Mouse (Mus musculus): ENCODE measurements around the gene Lrrc75a. TPM values are rescaled to one million over a fixed set of nuclear protein-coding genes. Genes with fewer than 3 reads are reported as not detected.
"Not testable (repeated sequence)": the region's sequence is repeated elsewhere in the genome, so short reads cannot be mapped to it uniquely, and the experiment has no call there.

The Lrrc75a gene
- polyA plus RNA-seq, 1 experiment = 2.5 TPM

DNA sequence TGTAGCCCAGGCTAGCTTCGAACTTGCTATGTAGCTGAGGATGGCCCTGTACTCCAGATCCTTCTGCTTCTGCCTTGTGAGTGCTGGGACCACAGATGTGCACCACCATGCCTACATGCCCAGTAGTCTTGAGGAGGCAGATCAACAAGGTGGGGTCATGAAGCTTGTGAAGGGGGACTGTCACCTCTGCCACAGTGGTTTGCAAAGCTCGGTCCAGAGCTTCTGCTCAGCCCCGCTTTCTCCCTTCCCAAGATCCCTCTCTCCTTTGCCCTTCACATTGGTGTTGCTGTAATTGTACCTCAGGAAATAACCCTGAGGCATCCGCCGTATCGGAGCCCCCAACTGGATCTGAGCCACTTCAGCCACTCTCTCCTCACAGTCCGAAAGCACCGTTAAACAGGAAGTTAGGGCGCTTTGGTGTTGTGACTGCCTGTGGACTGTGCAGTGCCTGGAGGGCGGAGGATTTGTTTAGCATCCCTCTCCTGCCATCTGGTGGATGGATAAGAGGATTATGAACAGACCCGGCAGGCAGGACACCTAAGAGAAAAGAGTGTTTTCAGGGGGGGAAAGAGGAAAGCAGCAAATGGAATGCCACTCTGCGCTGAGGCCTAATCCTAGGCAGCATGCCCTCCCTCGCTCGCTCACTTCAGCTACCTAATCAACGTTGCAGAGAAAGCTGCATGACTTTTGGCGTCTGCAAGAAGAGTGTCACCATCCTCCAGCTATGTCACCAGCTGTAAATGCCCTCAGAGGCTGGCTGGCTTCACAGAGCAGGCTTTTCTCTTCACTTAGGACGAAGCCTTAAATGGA, 27.4 kb upstream of the Lrrc75a start:
- H3K27ac ChIP-seq (ENCODE audit: control insufficient read depth, insufficient read depth, low read depth, low read length, poor library complexity) = no peak overlapping the region
- 15% methylated on average over 17 of the region's 17 CpGs for WGBS
- TF ChIP-seq POLR2A (IDR thresholded peaks at IDR 0.05; ENCODE audit: borderline replicate concordance, control insufficient read depth, low read depth, low read length) = no peak
- TF ChIP-seq CTCF (IDR thresholded peaks at IDR 0.05; ENCODE audit: control insufficient read depth, insufficient read depth, low read length) = peak; percentile 79
- peak overlapping the region; percentile 9 for H3K4me3 ChIP-seq (replicated peaks; ENCODE audit: control insufficient read depth, low read depth, low read length)
- H3K4me1 ChIP-seq (ENCODE audit: control insufficient read depth, insufficient read depth, low read length) = peaks cover 1% of the 10 kb centered on the region; the same call in 1 of the 2 replicates

DNA sequence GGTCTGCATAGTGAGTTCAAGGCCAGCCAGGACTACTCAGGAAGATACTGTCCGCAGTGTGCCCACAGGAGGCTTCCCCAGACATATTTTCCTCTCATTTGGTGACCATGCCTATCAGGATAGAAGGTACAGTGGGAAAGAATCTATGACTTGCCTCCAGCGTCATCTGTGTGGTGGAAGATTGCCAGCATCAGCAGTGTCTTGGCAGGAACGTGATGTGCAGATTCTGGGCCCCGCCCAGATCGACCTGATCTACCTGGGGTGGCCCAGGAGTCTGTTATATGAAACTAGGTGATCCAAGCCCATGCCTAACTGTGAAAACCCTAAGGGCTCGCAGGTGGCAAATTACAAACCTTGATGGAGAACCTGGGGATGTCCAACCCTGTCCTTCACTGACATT, 21.7 kb upstream of the Lrrc75a start:
- H3K27ac ChIP-seq (ENCODE audit: control insufficient read depth, insufficient read depth, low read depth, low read length, poor library complexity) = no peak overlapping the region
- 74% methylated on average over 6 of the region's 6 CpGs for WGBS
- no peak overlapping the region for H3K4me3 ChIP-seq (replicated peaks; ENCODE audit: control insufficient read depth, low read depth, low read length)
- H3K4me1 ChIP-seq (ENCODE audit: control insufficient read depth, insufficient read depth, low read length) = no peaks in the 10 kb centered on the region
- TF ChIP-seq CTCF (IDR thresholded peaks at IDR 0.05; ENCODE audit: control insufficient read depth, insufficient read depth, low read length) (no peak), POLR2A (IDR thresholded peaks at IDR 0.05; ENCODE audit: borderline replicate concordance, control insufficient read depth, low read depth, low read length) (no peak)

DNA sequence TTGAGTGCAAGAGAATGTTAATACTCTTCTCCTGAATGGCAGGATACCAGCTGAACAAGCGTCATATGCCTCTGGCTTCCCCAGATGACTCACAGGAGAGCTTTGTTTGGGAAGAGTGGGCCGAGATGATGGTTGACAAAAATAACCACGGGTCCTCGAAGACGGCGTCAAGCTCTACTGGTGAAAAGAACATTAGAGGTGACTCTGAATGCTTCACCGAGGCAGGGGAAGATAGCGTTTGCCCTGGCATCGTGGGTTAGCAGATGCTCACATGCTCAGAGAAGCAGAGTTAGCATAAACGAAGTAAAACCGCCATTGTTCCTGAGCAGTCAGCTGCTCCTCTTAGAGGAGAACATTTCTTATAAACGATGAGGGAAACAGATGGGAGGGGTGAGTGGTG, 21.1 kb upstream of the Lrrc75a start:
- WGBS = 61% methylated on average over 12 of the region's 12 CpGs
- TF ChIP-seq POLR2A (IDR thresholded peaks at IDR 0.05; ENCODE audit: borderline replicate concordance, control insufficient read depth, low read depth, low read length) (no peak), CTCF (IDR thresholded peaks at IDR 0.05; ENCODE audit: control insufficient read depth, insufficient read depth, low read length) (no peak)
- no peak overlapping the region for H3K27ac ChIP-seq (ENCODE audit: control insufficient read depth, insufficient read depth, low read depth, low read length, poor library complexity)
- no peak overlapping the region for H3K4me3 ChIP-seq (replicated peaks; ENCODE audit: control insufficient read depth, low read depth, low read length)
- peaks cover 2% of the 10 kb centered on the region; the same call in 1 of the 2 replicates for H3K4me1 ChIP-seq (ENCODE audit: control insufficient read depth, insufficient read depth, low read length)

DNA sequence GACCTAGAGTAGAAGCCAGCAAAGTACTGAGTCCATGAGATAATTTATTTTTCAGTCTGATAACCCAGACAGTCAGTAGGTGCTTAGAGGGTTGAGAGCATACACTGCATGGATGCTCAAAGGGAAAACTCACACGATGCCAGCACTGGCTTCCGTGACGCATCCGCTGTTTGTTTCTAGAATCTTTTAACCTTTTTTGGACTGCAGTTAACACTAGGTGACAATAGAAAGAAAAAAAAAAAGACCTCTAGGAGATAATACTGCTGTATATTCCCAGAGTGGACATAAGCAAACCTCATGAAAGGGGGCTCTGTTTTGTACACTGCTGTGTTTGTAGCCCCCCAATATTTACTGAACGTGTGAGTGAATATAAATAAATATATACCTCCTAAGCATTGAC, 20.7 kb upstream of the Lrrc75a start:
- Histone ChIP-seq H3K4me3 (replicated peaks; ENCODE audit: control insufficient read depth, low read depth, low read length) (no peak overlapping the region), H3K4me1 (ENCODE audit: control insufficient read depth, insufficient read depth, low read length) (peaks cover 4% of the 10 kb centered on the region; the same call in 1 of the 2 replicates), H3K27ac (ENCODE audit: control insufficient read depth, insufficient read depth, low read depth, low read length, poor library complexity) (no peak overlapping the region)
- 91% methylated on average over 5 of the region's 5 CpGs for WGBS
- no peak for TF ChIP-seq CTCF (IDR thresholded peaks at IDR 0.05; ENCODE audit: control insufficient read depth, insufficient read depth, low read length)
- TF ChIP-seq POLR2A (IDR thresholded peaks at IDR 0.05; ENCODE audit: borderline replicate concordance, control insufficient read depth, low read depth, low read length) = no peak

DNA sequence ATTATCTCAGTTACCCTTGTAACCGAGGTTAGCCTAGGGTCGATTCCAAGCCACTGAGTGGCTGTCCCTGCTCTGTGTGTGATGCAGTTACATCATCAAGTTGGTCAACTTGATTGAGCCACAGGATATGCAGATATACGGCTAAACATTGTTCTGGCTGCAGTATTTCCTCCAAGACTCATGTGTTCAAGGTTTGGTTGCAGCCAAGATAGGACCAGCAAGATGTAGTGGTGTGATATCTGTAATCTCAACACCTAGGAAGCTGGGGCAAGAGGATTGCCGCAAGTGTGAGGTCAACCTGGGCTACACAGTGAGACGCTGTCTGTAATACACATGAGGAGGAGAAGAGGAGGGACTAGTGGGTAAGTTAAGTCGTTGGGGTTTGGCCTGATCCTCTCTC, 15.9 kb upstream of the Lrrc75a start:
- H3K4me3 ChIP-seq (replicated peaks; ENCODE audit: control insufficient read depth, low read depth, low read length) = no peak overlapping the region
- peaks cover 4% of the 10 kb centered on the region; the same call in 1 of the 2 replicates for H3K4me1 ChIP-seq (ENCODE audit: control insufficient read depth, insufficient read depth, low read length)
- TF ChIP-seq POLR2A (IDR thresholded peaks at IDR 0.05; ENCODE audit: borderline replicate concordance, control insufficient read depth, low read depth, low read length) (no peak), CTCF (IDR thresholded peaks at IDR 0.05; ENCODE audit: control insufficient read depth, insufficient read depth, low read length) (no peak)
- 28% methylated on average over 6 of the region's 6 CpGs for WGBS
- H3K27ac ChIP-seq (ENCODE audit: control insufficient read depth, insufficient read depth, low read depth, low read length, poor library complexity) = no peak overlapping the region

- 46% methylated on average over 4 of the region's 4 CpGs for WGBS
- peaks cover 4% of the 10 kb centered on the region; the same call in 1 of the 2 replicates for H3K4me1 ChIP-seq (ENCODE audit: control insufficient read depth, insufficient read depth, low read length)
- TF ChIP-seq POLR2A (IDR thresholded peaks at IDR 0.05; ENCODE audit: borderline replicate concordance, control insufficient read depth, low read depth, low read length) = no peak
- TF ChIP-seq CTCF (IDR thresholded peaks at IDR 0.05; ENCODE audit: control insufficient read depth, insufficient read depth, low read length) = no peak
- no peak overlapping the region for H3K4me3 ChIP-seq (replicated peaks; ENCODE audit: control insufficient read depth, low read depth, low read length)
- H3K27ac ChIP-seq (ENCODE audit: control insufficient read depth, insufficient read depth, low read depth, low read length, poor library complexity) = no peak overlapping the region
These were observed 12.6 kb upstream of the Lrrc75a start for GRCm38 (mm10) chr11:62660885-62661284.

DNA sequence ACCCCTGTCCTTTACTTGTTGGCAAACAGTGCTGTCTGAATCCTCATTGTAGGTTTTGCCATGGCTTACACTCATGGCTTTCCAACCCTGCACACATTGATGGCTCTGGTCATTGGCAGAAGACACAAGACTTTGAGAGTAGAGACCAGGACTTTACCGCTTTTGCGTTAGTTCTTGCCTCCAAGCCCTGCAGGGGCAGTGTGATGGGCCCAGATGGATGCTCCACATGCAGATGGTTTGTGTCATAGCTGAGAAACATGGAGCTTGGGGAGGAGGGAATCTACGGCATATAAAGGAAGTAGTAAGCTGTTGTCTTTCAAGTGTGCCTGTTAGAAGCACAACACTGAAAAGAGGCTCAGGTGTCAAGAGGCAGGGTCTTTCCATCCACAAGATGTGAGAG, 3.8 kb upstream of the Lrrc75a start:
- Histone ChIP-seq H3K4me1 (ENCODE audit: control insufficient read depth, insufficient read depth, low read length) (no peaks in the 10 kb centered on the region), H3K4me3 (replicated peaks; ENCODE audit: control insufficient read depth, low read depth, low read length) (no peak overlapping the region), H3K27ac (ENCODE audit: control insufficient read depth, insufficient read depth, low read depth, low read length, poor library complexity) (no peak overlapping the region)
- no peak for TF ChIP-seq POLR2A (IDR thresholded peaks at IDR 0.05; ENCODE audit: borderline replicate concordance, control insufficient read depth, low read depth, low read length)
- no peak for TF ChIP-seq CTCF (IDR thresholded peaks at IDR 0.05; ENCODE audit: control insufficient read depth, insufficient read depth, low read length)
- WGBS = 85% methylated on average over 3 of the region's 3 CpGs

- Histone ChIP-seq H3K4me3 (replicated peaks; ENCODE audit: control insufficient read depth, low read depth, low read length) (no peak overlapping the region), H3K4me1 (ENCODE audit: control insufficient read depth, insufficient read depth, low read length) (no peaks in the 10 kb centered on the region), H3K27ac (ENCODE audit: control insufficient read depth, insufficient read depth, low read depth, low read length, poor library complexity) (no peak overlapping the region)
- no peak for TF ChIP-seq CTCF (IDR thresholded peaks at IDR 0.05; ENCODE audit: control insufficient read depth, insufficient read depth, low read length)
- no peak for TF ChIP-seq POLR2A (IDR thresholded peaks at IDR 0.05; ENCODE audit: borderline replicate concordance, control insufficient read depth, low read depth, low read length)
- 81% methylated on average over 3 of the region's 3 CpGs for WGBS
These were observed 3.2 kb upstream of the Lrrc75a start for GRCm38 (mm10) chr11:62651563-62651962.

GRCm38 (mm10) chr11:62649803-62650202, 1.5 kb upstream of the Lrrc75a start:
- H3K4me1 ChIP-seq (ENCODE audit: control insufficient read depth, insufficient read depth, low read length); H3K4me3 ChIP-seq (replicated peaks; ENCODE audit: control insufficient read depth, low read depth, low read length); H3K27ac ChIP-seq (ENCODE audit: control insufficient read depth, insufficient read depth, low read depth, low read length, poor library complexity): not testable (repeated sequence)
- 73% methylated on average over 4 of the region's 4 CpGs for WGBS

Measured in bone marrow, adult 2 months (tissue).